Comparison of ENCODE assay signal across 9 mouse cellular contexts in genomic region chr14:60738434-60738938, GRCm38 (mm10). TPM values are rescaled to one million over a fixed set of nuclear protein-coding genes. Genes with fewer than 3 reads are reported as not detected.
DNase-seq lines count a peak whose midpoint lies in the region; ATAC-seq lines count a peak whose summit lies in the region.
"Had no signal": no experiment of that assay in that cellular context is flagged by ENCODE, and none has a peak within 500 bp of the region (broad histone marks: within the 10 kb centered on the region; RNA-seq: fewer than 3 reads in every experiment).

No protein-coding gene starts in this region.

- H3K36me3 ChIP-seq in midbrain, embryonic 10.5 days = peaks cover 44% of the 10 kb centered on the region
- H3K36me3 ChIP-seq in midbrain, embryonic 16.5 days (ENCODE audit: control insufficient read depth, insufficient read depth, low read length) = no peaks in the 10 kb centered on the region
- H3K36me3 ChIP-seq in forebrain, embryonic 14.5 days (ENCODE audit: control insufficient read depth, insufficient read depth, low read length) = 0 out of 2 replicates have a peak, but pooled peaks cover 8% of the 10 kb centered on the region
- H3K36me3 ChIP-seq in liver, embryonic 12.5 days = peaks cover 7% of the 10 kb centered on the region; the same call in 1 of the 2 replicates
- H3K36me3 ChIP-seq in stomach, embryonic 15.5 days = no peaks in the 10 kb centered on the region
- H3K36me3 ChIP-seq: neural tube, embryonic 12.5 days had no signal

- no peaks in the 10 kb centered on the region for H3K27me3 ChIP-seq in midbrain, embryonic 10.5 days (ENCODE audit: low read depth, poor library complexity, severe bottlenecking)
- H3K27me3 ChIP-seq in midbrain, embryonic 16.5 days (ENCODE audit: control insufficient read depth, insufficient read depth, low read depth, low read length) = no peaks in the 10 kb centered on the region
- H3K27me3 ChIP-seq in forebrain, embryonic 14.5 days (replicated peaks; ENCODE audit: control insufficient read depth, insufficient read depth, low read length) = no peaks in the 10 kb centered on the region
- no peaks in the 10 kb centered on the region for H3K27me3 ChIP-seq in liver, embryonic 12.5 days (replicated peaks)
- no peaks in the 10 kb centered on the region for H3K27me3 ChIP-seq in stomach, embryonic 15.5 days (replicated peaks)
- H3K27me3 ChIP-seq: neural tube, embryonic 12.5 days had no signal

- no peak for DNase-seq in midbrain, embryonic 10.5 days (ENCODE audit: low spot score)
- DNase-seq in forebrain, embryonic 14.5 days (ENCODE audit: low spot score) = no peak
- DNase-seq in frontal cortex, postnatal 25 days (ENCODE audit: low spot score in 2 of 2) = no peak
- no peak for DNase-seq in right cerebral cortex, postnatal 25 days
- no peak for DNase-seq in embryo, embryonic 10 days (ENCODE audit: low spot score)

- no peak for ATAC-seq in midbrain, embryonic 16.5 days
- ATAC-seq in forebrain, embryonic 14.5 days = no peak
- no peak for ATAC-seq in liver, embryonic 12.5 days
- no peak for ATAC-seq in stomach, embryonic 15.5 days (ENCODE audit: insufficient read depth, low FRiP score, low read depth)

- WGBS in midbrain, embryonic 10.5 days = 67% methylated on average over 10 of the region's 10 CpGs
- 67% methylated on average over 10 of the region's 10 CpGs for WGBS in midbrain, embryonic 16.5 days
- WGBS in forebrain, embryonic 14.5 days = 64% methylated on average over 10 of the region's 10 CpGs
- WGBS in liver, embryonic 12.5 days (ENCODE audit: insufficient replicate concordance) = 35% methylated on average over 10 of the region's 10 CpGs
- 52% methylated on average over 10 of the region's 10 CpGs for WGBS in stomach, embryonic 15.5 days

- H3K27ac ChIP-seq in midbrain, embryonic 10.5 days (replicated peaks) = peak overlapping the region; percentile 76
- no peak overlapping the region for H3K27ac ChIP-seq in midbrain, embryonic 16.5 days (ENCODE audit: low read length)
- peak overlapping the region; percentile 67; the same call in 1 of the 2 replicates for H3K27ac ChIP-seq in forebrain, embryonic 14.5 days (ENCODE audit: low read depth, low read length)
- H3K27ac ChIP-seq in liver, embryonic 12.5 days = peak overlapping the region; percentile 76
- H3K27ac ChIP-seq in stomach, embryonic 15.5 days = peak overlapping the region; percentile 81
- H3K27ac ChIP-seq: neural tube, embryonic 12.5 days had no signal

- peaks cover 63% of the 10 kb centered on the region for H3K4me1 ChIP-seq in midbrain, embryonic 10.5 days
- H3K4me1 ChIP-seq in midbrain, embryonic 16.5 days (ENCODE audit: control insufficient read depth, insufficient read depth, low read length) = peaks cover 24% of the 10 kb centered on the region
- peaks cover 40% of the 10 kb centered on the region for H3K4me1 ChIP-seq in forebrain, embryonic 14.5 days (ENCODE audit: control insufficient read depth, insufficient read depth, low read length)
- H3K4me1 ChIP-seq in liver, embryonic 12.5 days = peaks cover 85% of the 10 kb centered on the region
- H3K4me1 ChIP-seq in stomach, embryonic 15.5 days = peaks cover 49% of the 10 kb centered on the region

- no peaks in the 10 kb centered on the region for H3K9me3 ChIP-seq in midbrain, embryonic 10.5 days (replicated peaks)
- no peaks in the 10 kb centered on the region for H3K9me3 ChIP-seq in midbrain, embryonic 16.5 days (replicated peaks; ENCODE audit: control insufficient read depth, low read length, poor library complexity, severe bottlenecking)
- no peaks in the 10 kb centered on the region for H3K9me3 ChIP-seq in forebrain, embryonic 14.5 days (replicated peaks; ENCODE audit: control insufficient read depth, low read length)
- no peaks in the 10 kb centered on the region for H3K9me3 ChIP-seq in liver, embryonic 12.5 days (replicated peaks)
- no peaks in the 10 kb centered on the region for H3K9me3 ChIP-seq in stomach, embryonic 15.5 days
- H3K9me3 ChIP-seq: neural tube, embryonic 12.5 days had no signal

- no peak overlapping the region for H3K4me2 ChIP-seq in midbrain, embryonic 16.5 days (ENCODE audit: low read length)
- no peak overlapping the region for H3K4me2 ChIP-seq in forebrain, embryonic 14.5 days (ENCODE audit: low read length)
- 0 out of 2 replicates have a peak overlapping the region, but pooled peaks have one; percentile 6 for H3K4me2 ChIP-seq in liver, embryonic 12.5 days
- peak overlapping the region; percentile 21; the same call in 1 of the 2 replicates for H3K4me2 ChIP-seq in stomach, embryonic 15.5 days
- H3K4me2 ChIP-seq: neural tube, embryonic 12.5 days had no signal

- no peak overlapping the region for H3K4me3 ChIP-seq in midbrain, embryonic 10.5 days
- no peak overlapping the region for H3K4me3 ChIP-seq in midbrain, embryonic 16.5 days (ENCODE audit: low read depth, low read length)
- H3K4me3 ChIP-seq in forebrain, embryonic 14.5 days (ENCODE audit: low read depth, low read length) = no peak overlapping the region
- no peak overlapping the region for H3K4me3 ChIP-seq in liver, embryonic 12.5 days
- no peak overlapping the region for H3K4me3 ChIP-seq in stomach, embryonic 15.5 days (replicated peaks)
- H3K4me3 ChIP-seq: neural tube, embryonic 12.5 days had no signal

- no peak overlapping the region for H3K9ac ChIP-seq in midbrain, embryonic 16.5 days (ENCODE audit: low read depth, low read length)
- no peak overlapping the region for H3K9ac ChIP-seq in forebrain, embryonic 14.5 days (ENCODE audit: low read length)
- no peak overlapping the region for H3K9ac ChIP-seq in liver, embryonic 12.5 days
- no peak overlapping the region for H3K9ac ChIP-seq in stomach, embryonic 15.5 days
- H3K9ac ChIP-seq: neural tube, embryonic 12.5 days had no signal

RNA-seq across cellular contexts. Expression of gene C1qtnf9, which starts 29.4 kb away (rescaled TPM):
- polyA plus RNA-seq in midbrain, embryonic 10.5 days (2016; fragmentation: Nextera tagmentation; extraction: Ambion mirVana) = 0.06 and 0.09 TPM in 2 replicates
- polyA plus RNA-seq in midbrain, embryonic 16.5 days (2015; fragmentation: Nextera tagmentation; extraction: Ambion mirVana) = not detected in 2 replicates
- not detected in 2 replicates for polyA plus RNA-seq in forebrain, embryonic 14.5 days (2014; fragmentation: Nextera tagmentation; extraction: Ambion mirVana)
- polyA plus RNA-seq in liver, embryonic 12.5 days (2016; fragmentation: Nextera tagmentation; extraction: Ambion mirVana) = 0.08 and 0.17 TPM in 2 replicates
- 2.7 and 2.8 TPM in 2 replicates for polyA plus RNA-seq in stomach, embryonic 15.5 days (2015; fragmentation: Nextera tagmentation; extraction: Ambion mirVana)

RNA-seq across cellular contexts. Expression of gene Mipep, which starts 45.9 kb away (rescaled TPM):
- 21.9 and 25.4 TPM in 2 replicates for polyA plus RNA-seq in midbrain, embryonic 10.5 days (2016; fragmentation: Nextera tagmentation; extraction: Ambion mirVana)
- polyA plus RNA-seq in midbrain, embryonic 16.5 days (2015; fragmentation: Nextera tagmentation; extraction: Ambion mirVana) = 20.3 and 20.7 TPM in 2 replicates
- 22.9 and 24.4 TPM in 2 replicates for polyA plus RNA-seq in forebrain, embryonic 14.5 days (2014; fragmentation: Nextera tagmentation; extraction: Ambion mirVana)
- 19.2 and 19.9 TPM in 2 replicates for polyA plus RNA-seq in liver, embryonic 12.5 days (2016; fragmentation: Nextera tagmentation; extraction: Ambion mirVana)
- 18.2 and 20.1 TPM in 2 replicates for polyA plus RNA-seq in stomach, embryonic 15.5 days (2015; fragmentation: Nextera tagmentation; extraction: Ambion mirVana)

Comparison
In these comparisons a context has a peak if more than half of its experiments do, and no peak if none do; other contexts are left out.
1. H3K4me2 ChIP-seq: peak in liver, embryonic 12.5 days (single experiment) and stomach, embryonic 15.5 days (single experiment); none in midbrain, embryonic 16.5 days (single experiment) and forebrain, embryonic 14.5 days (single experiment).